13 mouse cellular contexts compared by ENCODE assay signal in the genomic region with DNA sequence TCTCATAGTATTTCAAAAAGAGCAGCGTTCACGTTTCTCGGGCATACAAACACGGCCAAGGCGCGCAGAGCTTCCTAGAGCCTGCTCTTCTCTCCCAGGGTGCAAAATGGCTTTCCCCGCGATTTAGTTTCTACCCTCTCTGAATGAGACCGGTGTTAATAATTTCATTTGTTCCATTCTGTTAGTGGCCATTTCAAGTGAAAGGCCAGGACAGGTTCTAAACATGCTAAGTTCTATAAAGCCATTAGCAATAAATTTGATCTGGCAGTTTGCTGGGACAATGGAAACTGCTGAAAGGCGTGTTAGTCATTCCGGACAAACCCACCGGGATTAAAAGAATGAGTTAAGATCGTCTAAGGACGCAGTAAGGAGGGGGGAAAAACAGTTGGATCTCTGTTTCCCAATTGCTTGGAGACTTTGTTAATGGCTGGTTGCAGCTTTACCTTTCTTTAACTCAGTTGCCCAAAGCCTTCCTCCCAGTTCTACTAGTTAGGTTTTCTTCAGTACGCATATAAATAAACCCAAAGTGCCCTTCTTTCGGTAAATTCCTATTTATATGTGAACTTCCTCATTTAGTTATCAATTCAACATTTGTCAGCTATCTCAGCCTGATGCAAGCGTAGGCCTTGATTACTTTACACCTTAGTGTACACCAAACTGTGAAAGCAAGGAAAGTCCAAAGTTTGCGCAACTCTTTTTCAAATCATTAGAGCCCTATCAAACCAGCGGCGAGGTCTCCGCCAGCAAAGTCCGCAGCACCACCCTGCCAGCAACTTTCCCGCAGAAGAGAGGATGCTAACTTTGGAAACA. TPM values are rescaled to one million over a fixed set of nuclear protein-coding genes. Genes with fewer than 3 reads are reported as not detected.
DNase-seq lines count a peak whose midpoint lies in the region; ATAC-seq lines count a peak whose summit lies in the region.
"Had no signal": no experiment of that assay in that cellular context is flagged by ENCODE, and none has a peak within 500 bp of the region (broad histone marks: within the 10 kb centered on the region; RNA-seq: fewer than 3 reads in every experiment).

No protein-coding gene starts in this region.

- ATAC-seq in midbrain, embryonic 16.5 days, result no peak
- ATAC-seq in hindbrain, embryonic 15.5 days (ENCODE audit: low FRiP score, low read depth), result no peak
- no peak for ATAC-seq in midbrain, embryonic 14.5 days (ENCODE audit: low FRiP score, low TSS enrichment)
- ATAC-seq in kidney, embryonic 14.5 days (ENCODE audit: low FRiP score, low TSS enrichment), result no peak
- ATAC-seq: inflammation-experienced regulatory T-cells, adult 6 months had no signal

- no peak overlapping the region for H3K4me2 ChIP-seq in midbrain, embryonic 16.5 days (ENCODE audit: low read length)
- H3K4me2 ChIP-seq in hindbrain, embryonic 15.5 days, result no peak overlapping the region
- no peak overlapping the region for H3K4me2 ChIP-seq in midbrain, embryonic 14.5 days (ENCODE audit: low read length)
- H3K4me2 ChIP-seq in kidney, embryonic 14.5 days (replicated peaks; ENCODE audit: low read depth, low read length), result no peak overlapping the region
- H3K4me2 ChIP-seq: liver, embryonic 13.5 days had no signal

- DNase-seq in midbrain, embryonic 10.5 days (ENCODE audit: low spot score), result peak; percentile 41
- peak; percentile 42 for DNase-seq in midbrain, embryonic 14.5 days
- no peak for DNase-seq in gastrocnemius, postnatal 4 days (ENCODE audit: low spot score in 2 of 2)
- DNase-seq in urinary bladder, adult 18-20 months (ENCODE audit: low spot score in 2 of 2), result no peak
- DNase-seq: adrenal gland, postnatal 10 days; gastrocnemius, adult 2 months; liver, embryonic 13.5 days had no signal

- H3K27ac ChIP-seq in midbrain, embryonic 10.5 days (replicated peaks), result no peak overlapping the region
- no peak overlapping the region for H3K27ac ChIP-seq in midbrain, embryonic 16.5 days (ENCODE audit: low read length)
- H3K27ac ChIP-seq in hindbrain, embryonic 15.5 days (replicated peaks), result no peak overlapping the region
- H3K27ac ChIP-seq in midbrain, embryonic 14.5 days (replicated peaks; ENCODE audit: low read depth, low read length), result no peak overlapping the region
- H3K27ac ChIP-seq in kidney, embryonic 14.5 days (ENCODE audit: low read depth, low read length), result no peak overlapping the region
- H3K27ac ChIP-seq: gastrocnemius, adult 2 months; heart, embryonic 13.5 days; liver, embryonic 13.5 days; macrophage had no signal

- H3K27me3 ChIP-seq in midbrain, embryonic 10.5 days (ENCODE audit: low read depth, poor library complexity, severe bottlenecking), result peaks cover 98% of the 10 kb centered on the region
- H3K27me3 ChIP-seq in midbrain, embryonic 16.5 days (ENCODE audit: control insufficient read depth, insufficient read depth, low read depth, low read length), result peaks cover 75% of the 10 kb centered on the region
- H3K27me3 ChIP-seq in hindbrain, embryonic 15.5 days, result peaks cover 76% of the 10 kb centered on the region
- peaks cover 75% of the 10 kb centered on the region for H3K27me3 ChIP-seq in midbrain, embryonic 14.5 days (ENCODE audit: control insufficient read depth, insufficient read depth, low read length)
- H3K27me3 ChIP-seq in kidney, embryonic 14.5 days (ENCODE audit: control insufficient read depth, insufficient read depth, low read length), result peaks cover 54% of the 10 kb centered on the region

- peaks cover 35% of the 10 kb centered on the region for H3K4me1 ChIP-seq in midbrain, embryonic 10.5 days
- peaks cover 8% of the 10 kb centered on the region for H3K4me1 ChIP-seq in midbrain, embryonic 16.5 days (ENCODE audit: control insufficient read depth, insufficient read depth, low read length)
- peaks cover 14% of the 10 kb centered on the region for H3K4me1 ChIP-seq in hindbrain, embryonic 15.5 days (replicated peaks)
- no peaks in the 10 kb centered on the region for H3K4me1 ChIP-seq in midbrain, embryonic 14.5 days (ENCODE audit: control insufficient read depth, insufficient read depth, low read length)
- H3K4me1 ChIP-seq in kidney, embryonic 14.5 days (ENCODE audit: control insufficient read depth, insufficient read depth, low read length), result peaks cover 4% of the 10 kb centered on the region; the same call in 1 of the 2 replicates
- H3K4me1 ChIP-seq: liver, embryonic 13.5 days had no signal

- H3K9ac ChIP-seq in midbrain, embryonic 16.5 days (ENCODE audit: low read depth, low read length), result no peak overlapping the region
- no peak overlapping the region for H3K9ac ChIP-seq in hindbrain, embryonic 15.5 days
- no peak overlapping the region for H3K9ac ChIP-seq in midbrain, embryonic 14.5 days (replicated peaks; ENCODE audit: low read length)
- H3K9ac ChIP-seq in kidney, embryonic 14.5 days (ENCODE audit: low read depth, low read length), result no peak overlapping the region
- H3K9ac ChIP-seq: heart, embryonic 13.5 days; liver, embryonic 13.5 days had no signal

- H3K4me3 ChIP-seq in midbrain, embryonic 10.5 days, result peak overlapping the region; percentile 54
- H3K4me3 ChIP-seq in midbrain, embryonic 16.5 days (ENCODE audit: low read depth, low read length), result no peak overlapping the region; the same call in 1 of the 2 replicates
- peak overlapping the region; percentile 40 for H3K4me3 ChIP-seq in hindbrain, embryonic 15.5 days
- H3K4me3 ChIP-seq in midbrain, embryonic 14.5 days (replicated peaks; ENCODE audit: low read depth, low read length), result no peak overlapping the region
- no peak overlapping the region for H3K4me3 ChIP-seq in kidney, embryonic 14.5 days (ENCODE audit: low read length)
- H3K4me3 ChIP-seq: liver, embryonic 13.5 days had no signal

- WGBS in midbrain, embryonic 10.5 days, result 2% methylated on average over 23 of the region's 23 CpGs
- 2% methylated on average over 23 of the region's 23 CpGs for WGBS in midbrain, embryonic 16.5 days
- 3% methylated on average over 23 of the region's 23 CpGs for WGBS in hindbrain, embryonic 15.5 days
- WGBS in midbrain, embryonic 14.5 days, result 2% methylated on average over 23 of the region's 23 CpGs
- 3% methylated on average over 23 of the region's 23 CpGs for WGBS in kidney, embryonic 14.5 days

- H3K9me3 ChIP-seq in midbrain, embryonic 10.5 days (replicated peaks), result no peaks in the 10 kb centered on the region
- H3K9me3 ChIP-seq in midbrain, embryonic 16.5 days (replicated peaks; ENCODE audit: control insufficient read depth, low read length, poor library complexity, severe bottlenecking), result no peaks in the 10 kb centered on the region
- H3K9me3 ChIP-seq in hindbrain, embryonic 15.5 days, result no peaks in the 10 kb centered on the region
- H3K9me3 ChIP-seq in midbrain, embryonic 14.5 days (ENCODE audit: control insufficient read depth, low read length), result no peaks in the 10 kb centered on the region
- H3K9me3 ChIP-seq in kidney, embryonic 14.5 days (ENCODE audit: control insufficient read depth, low read length), result no peaks in the 10 kb centered on the region
- H3K9me3 ChIP-seq: heart, embryonic 13.5 days; liver, embryonic 13.5 days had no signal

- no peaks in the 10 kb centered on the region for H3K36me3 ChIP-seq in midbrain, embryonic 10.5 days
- no peaks in the 10 kb centered on the region for H3K36me3 ChIP-seq in midbrain, embryonic 16.5 days (ENCODE audit: control insufficient read depth, insufficient read depth, low read length)
- H3K36me3 ChIP-seq in hindbrain, embryonic 15.5 days, result no peaks in the 10 kb centered on the region
- no peaks in the 10 kb centered on the region for H3K36me3 ChIP-seq in midbrain, embryonic 14.5 days (ENCODE audit: control insufficient read depth, insufficient read depth, low read length)
- no peaks in the 10 kb centered on the region for H3K36me3 ChIP-seq in kidney, embryonic 14.5 days (ENCODE audit: control insufficient read depth, insufficient read depth, low read length)
- H3K36me3 ChIP-seq: heart, embryonic 13.5 days; liver, embryonic 13.5 days had no signal

RNA-seq across cellular contexts. Expression of a gene that starts 2.7 kb away (rescaled TPM):
- 3.2 and 3.6 TPM in 2 replicates for polyA plus RNA-seq in midbrain, embryonic 10.5 days (2016; fragmentation: Nextera tagmentation; extraction: Ambion mirVana)
- polyA plus RNA-seq in midbrain, embryonic 16.5 days (2015; fragmentation: Nextera tagmentation; extraction: Ambion mirVana), result 7.8 and 12.2 TPM in 2 replicates
- polyA plus RNA-seq in hindbrain, embryonic 15.5 days (2015; fragmentation: Nextera tagmentation; extraction: Ambion mirVana), result 10.7 and 12.9 TPM in 2 replicates
- 3.1 and 9.0 TPM in 2 replicates for polyA plus RNA-seq in midbrain, embryonic 14.5 days (2014; fragmentation: Nextera tagmentation; extraction: Ambion mirVana)
- total RNA-seq in gastrocnemius, postnatal 4 days (2021), result under 1 TPM in 1 of 2 experiments, not detected in 1; 0.22 TPM
- 0.29 TPM in 1 of 2 replicates, not detected in the other for polyA plus RNA-seq in kidney, embryonic 14.5 days (2014; fragmentation: Nextera tagmentation; extraction: Ambion mirVana)
- total RNA-seq: adrenal gland, postnatal 10 days; gastrocnemius, adult 2 months had no signal
- polyA plus RNA-seq: heart, embryonic 13.5 days; inflammation-experienced regulatory T-cells, adult 6 months; liver, embryonic 13.5 days; macrophage had no signal

Comparison
In these comparisons a context has a peak if more than half of its experiments do, and no peak if none do; other contexts are left out.
1. H3K4me3 ChIP-seq: peak in midbrain, embryonic 10.5 days (single experiment) and hindbrain, embryonic 15.5 days (single experiment); none in midbrain, embryonic 16.5 days (single experiment), midbrain, embryonic 14.5 days (single experiment) and kidney, embryonic 14.5 days (single experiment).
2. DNase-seq: peak in midbrain, embryonic 10.5 days (single experiment) and midbrain, embryonic 14.5 days (single experiment); none in gastrocnemius, postnatal 4 days (0 of 2) and urinary bladder, adult 18-20 months (0 of 2).